Mouse (Mus musculus): ENCODE measurements at regions not wholly inside any gene's neighbourhood (a gene's known extent, or its start where the extent isn't known, plus 50 kb on each side); places are given as distances from the start of the nearest gene placed in this dataset.

DNA sequence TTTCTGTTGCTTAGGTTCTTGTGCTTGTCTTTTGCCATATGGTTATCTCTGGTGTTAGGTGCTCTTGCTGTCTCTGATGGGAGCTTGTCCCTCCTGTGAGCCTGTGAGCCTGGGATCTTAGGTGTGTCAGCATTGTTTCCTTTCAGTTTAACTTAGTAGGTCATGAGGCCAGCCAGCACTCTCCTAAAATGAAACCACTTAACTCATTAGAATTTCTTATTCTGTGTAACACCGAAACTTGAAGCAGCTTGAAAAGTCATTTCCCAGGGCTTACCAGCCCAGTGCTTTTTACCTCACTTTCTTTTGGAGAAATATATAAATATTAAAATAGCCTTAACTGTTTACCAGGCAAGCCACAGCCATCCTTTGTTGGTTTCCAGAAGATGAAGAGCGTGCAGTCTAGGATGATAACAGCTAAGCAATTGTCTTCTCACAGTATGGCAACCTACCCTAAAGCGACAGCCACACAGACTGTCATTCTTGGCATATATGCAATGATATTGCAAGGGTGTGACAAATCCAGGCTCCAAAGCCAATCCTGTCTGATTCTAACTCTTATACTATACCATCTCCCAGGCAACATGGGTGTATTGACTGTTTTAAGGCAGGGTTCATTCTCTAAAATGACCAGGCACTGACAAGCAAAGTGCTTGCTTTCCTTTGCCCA lies 146.2 kb upstream of the Map3k7 start:
- no peaks in the 10 kb centered on the region for H3K9me3 ChIP-seq (ENCODE audit: control insufficient read depth, low read length)
- no peaks in the 10 kb centered on the region for H3K4me1 ChIP-seq (replicated peaks; ENCODE audit: control insufficient read depth in 2 of 2, insufficient read depth in 2 of 2, low read length in 1 of 2)
- 59% methylated on average over 3 of the region's 3 CpGs for WGBS (ENCODE audit: insufficient replicate concordance)
- no peak for DNase-seq (ENCODE audit: low read depth in 3 of 3, low spot score in 3 of 3)
- no peaks in the 10 kb centered on the region for H3K27me3 ChIP-seq (ENCODE audit: control insufficient read depth, insufficient read depth, low read length)
- no peak overlapping the region for H3K27ac ChIP-seq
- ATAC-seq (ENCODE audit: insufficient read depth) = no peak
- H3K4me2 ChIP-seq (ENCODE audit: low read depth) = no peak overlapping the region
- no peaks in the 10 kb centered on the region for H3K36me3 ChIP-seq (replicated peaks; ENCODE audit: control insufficient read depth, insufficient read depth, low read depth)
- H3K9ac ChIP-seq (replicated peaks) = no peak overlapping the region
- H3K4me3 ChIP-seq (ENCODE audit: insufficient read depth in 1 of 2, low read depth in 2 of 2, low read length in 2 of 2) = no peak overlapping the region
- TF ChIP-seq CTCF (IDR thresholded peaks at IDR 0.05; ENCODE audit: low read depth) = no peak
- TF ChIP-seq EP300 (IDR thresholded peaks at IDR 0.05; ENCODE audit: low read depth) = no peak

DNA sequence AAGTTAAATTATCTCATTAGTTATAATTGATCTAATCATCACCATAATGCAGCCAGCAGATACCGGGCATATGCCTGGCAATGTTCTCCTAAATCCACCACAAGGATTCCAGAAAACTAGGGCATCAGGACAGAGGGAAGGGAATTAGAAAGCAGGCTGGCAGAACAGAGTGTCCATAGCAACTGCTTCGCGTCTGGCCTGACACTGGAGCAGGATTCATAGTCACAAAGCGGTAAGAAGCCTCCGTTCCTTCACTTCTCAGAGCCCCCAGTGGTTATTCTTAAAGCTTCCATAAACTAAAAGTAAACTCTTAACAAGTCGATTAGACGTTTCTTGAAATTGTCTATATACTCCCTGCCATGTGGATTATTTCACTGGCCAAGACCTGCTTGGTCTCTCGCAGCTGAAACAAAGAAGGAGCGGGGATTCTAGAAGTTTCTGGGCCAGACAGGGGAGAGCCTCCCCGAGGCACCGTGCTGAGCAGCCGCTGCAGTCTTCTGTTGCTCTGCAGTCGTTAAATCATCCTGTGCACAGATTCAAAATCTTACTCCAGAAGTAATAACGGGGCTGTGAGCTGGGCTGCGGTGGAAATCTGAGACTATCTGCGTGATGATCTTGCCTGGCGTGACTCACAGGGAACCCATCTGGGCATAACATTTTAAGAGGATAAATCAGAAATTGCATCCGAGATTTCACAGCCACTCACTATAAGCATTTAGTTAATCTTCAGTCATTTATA lies 144.2 kb upstream of the Map3k7 start:
- ATAC-seq (ENCODE audit: insufficient read depth) (no peak), DNase-seq (ENCODE audit: low read depth in 3 of 3, low spot score in 3 of 3) (no peak)
- no peaks in the 10 kb centered on the region for H3K9me3 ChIP-seq (ENCODE audit: control insufficient read depth, low read length)
- H3K4me1 ChIP-seq (replicated peaks; ENCODE audit: control insufficient read depth in 2 of 2, insufficient read depth in 2 of 2, low read length in 1 of 2) = no peaks in the 10 kb centered on the region
- no peak overlapping the region for H3K4me2 ChIP-seq (ENCODE audit: low read depth)
- no peak overlapping the region for H3K9ac ChIP-seq (replicated peaks)
- 68% methylated on average over 18 of the region's 18 CpGs for WGBS (ENCODE audit: insufficient replicate concordance)
- H3K27ac ChIP-seq = no peak overlapping the region
- TF ChIP-seq CTCF (IDR thresholded peaks at IDR 0.05; ENCODE audit: low read depth) = no peak
- no peak for TF ChIP-seq EP300 (IDR thresholded peaks at IDR 0.05; ENCODE audit: low read depth)
- no peaks in the 10 kb centered on the region for H3K36me3 ChIP-seq (replicated peaks; ENCODE audit: control insufficient read depth, insufficient read depth, low read depth)
- H3K4me3 ChIP-seq (ENCODE audit: insufficient read depth in 1 of 2, low read depth in 2 of 2, low read length in 2 of 2) = no peak overlapping the region
- H3K27me3 ChIP-seq (ENCODE audit: control insufficient read depth, insufficient read depth, low read length) = no peaks in the 10 kb centered on the region

DNA sequence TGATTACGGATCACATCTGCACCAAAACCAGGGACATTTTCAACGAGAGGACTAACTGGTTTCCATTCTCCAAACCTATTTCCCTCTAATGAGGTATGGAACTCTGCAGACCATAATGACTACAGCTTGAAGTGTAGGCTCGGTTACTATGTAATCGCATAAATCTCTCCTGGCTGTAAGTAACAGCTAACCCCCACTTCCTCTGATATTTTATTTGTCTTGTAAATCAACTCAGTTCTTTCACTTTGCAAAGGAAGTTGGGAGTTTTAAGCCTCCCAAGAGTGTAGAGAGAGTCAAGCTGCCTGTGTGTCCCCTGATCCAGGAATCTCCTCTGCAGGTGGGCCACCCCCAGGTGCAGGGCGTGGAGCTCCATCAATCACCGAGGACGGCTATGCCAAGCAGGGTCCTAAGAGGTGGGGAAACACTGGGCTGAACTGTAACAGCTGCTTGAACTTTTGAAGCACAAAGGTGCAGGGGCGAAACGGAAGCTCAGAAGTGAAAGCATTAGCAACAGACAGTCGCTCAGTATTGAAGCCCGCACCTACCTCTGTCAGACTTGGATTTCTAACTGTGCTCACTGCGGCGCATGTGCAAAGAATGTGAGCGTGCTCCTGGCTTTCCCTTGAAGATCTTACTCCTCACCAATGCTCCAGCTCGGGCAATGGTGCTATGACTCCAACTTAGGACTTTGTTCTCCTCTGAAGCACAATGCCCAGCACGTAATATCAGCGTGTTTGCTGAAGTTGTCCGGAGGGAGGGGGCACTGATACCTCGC lies 140.1 kb upstream of the Map3k7 start:
- H3K4me1 ChIP-seq (replicated peaks; ENCODE audit: control insufficient read depth in 2 of 2, insufficient read depth in 2 of 2, low read length in 1 of 2) = no peaks in the 10 kb centered on the region
- TF ChIP-seq CTCF (IDR thresholded peaks at IDR 0.05; ENCODE audit: low read depth) = no peak
- TF ChIP-seq EP300 (IDR thresholded peaks at IDR 0.05; ENCODE audit: low read depth) = no peak
- ATAC-seq (ENCODE audit: insufficient read depth) = no peak
- H3K27me3 ChIP-seq (ENCODE audit: control insufficient read depth, insufficient read depth, low read length) = no peaks in the 10 kb centered on the region
- no peak for DNase-seq (ENCODE audit: low read depth in 3 of 3, low spot score in 3 of 3)
- peak overlapping the region; percentile 27 for H3K4me2 ChIP-seq (ENCODE audit: low read depth)
- H3K9ac ChIP-seq (replicated peaks) = no peak overlapping the region
- H3K27ac ChIP-seq = no peak overlapping the region
- 57% methylated on average over 19 of the region's 19 CpGs for WGBS (ENCODE audit: insufficient replicate concordance)
- no peak overlapping the region for H3K4me3 ChIP-seq (ENCODE audit: insufficient read depth in 1 of 2, low read depth in 2 of 2, low read length in 2 of 2)
- no peaks in the 10 kb centered on the region for H3K36me3 ChIP-seq (replicated peaks; ENCODE audit: control insufficient read depth, insufficient read depth, low read depth)
- no peaks in the 10 kb centered on the region for H3K9me3 ChIP-seq (ENCODE audit: control insufficient read depth, low read length)

DNA sequence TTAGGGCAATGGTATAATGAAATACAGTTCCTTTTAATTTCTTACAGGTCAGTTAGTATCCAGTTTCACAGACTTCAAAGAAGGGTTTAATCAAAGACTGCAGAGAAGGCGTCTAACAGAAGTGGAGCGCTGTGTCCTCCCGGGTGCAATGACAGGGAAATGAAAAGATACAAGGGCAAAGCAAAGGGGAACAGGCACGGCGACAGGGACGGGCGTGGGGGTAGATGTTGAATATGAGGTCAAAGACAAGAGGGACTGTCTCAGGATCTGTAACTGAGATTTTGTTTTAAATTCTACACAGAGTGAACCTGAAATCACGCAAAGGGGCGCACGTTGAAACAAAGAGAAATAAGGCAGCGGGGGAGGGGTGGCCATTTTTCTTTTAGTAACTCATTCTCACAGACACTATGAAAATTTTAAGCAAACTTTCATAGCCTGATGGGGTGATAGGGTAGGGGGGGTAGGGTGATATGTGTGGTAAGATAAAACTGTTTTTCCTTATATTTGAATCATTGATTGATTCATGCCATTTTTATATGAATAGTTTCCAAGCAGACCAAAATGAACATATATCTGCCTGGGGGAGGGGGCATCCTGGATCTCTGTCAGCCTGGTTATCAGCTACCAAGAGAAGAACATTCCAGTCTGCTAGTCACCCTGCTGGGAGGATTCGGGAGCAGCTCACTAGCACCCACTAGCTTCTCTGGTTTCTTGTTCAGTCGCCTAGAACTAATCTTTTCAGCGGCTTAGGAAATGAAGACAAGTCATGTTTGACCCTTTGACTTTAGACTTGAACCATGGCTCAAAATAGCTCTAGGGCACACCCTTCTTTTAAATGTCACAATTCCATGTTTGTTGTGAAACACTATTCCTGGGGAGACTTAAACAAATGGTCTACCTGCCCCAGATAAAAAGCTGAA lies 139.1 kb upstream of the Map3k7 start:
- Histone ChIP-seq H3K9ac (replicated peaks) (no peak overlapping the region), H3K27ac (no peak overlapping the region), H3K4me1 (replicated peaks; ENCODE audit: control insufficient read depth in 2 of 2, insufficient read depth in 2 of 2, low read length in 1 of 2) (no peaks in the 10 kb centered on the region), H3K27me3 (ENCODE audit: control insufficient read depth, insufficient read depth, low read length) (no peaks in the 10 kb centered on the region), H3K4me2 (ENCODE audit: low read depth) (peak overlapping the region; percentile 27; the same call in 1 of the 2 replicates), H3K36me3 (replicated peaks; ENCODE audit: control insufficient read depth, insufficient read depth, low read depth) (no peaks in the 10 kb centered on the region), H3K4me3 (ENCODE audit: insufficient read depth in 1 of 2, low read depth in 2 of 2, low read length in 2 of 2) (no peak overlapping the region), H3K9me3 (ENCODE audit: control insufficient read depth, low read length) (no peaks in the 10 kb centered on the region)
- WGBS (ENCODE audit: insufficient replicate concordance) = 59% methylated on average over 14 of the region's 14 CpGs
- DNase-seq (ENCODE audit: low read depth in 3 of 3, low spot score in 3 of 3) (no peak), ATAC-seq (ENCODE audit: insufficient read depth) (no peak)
- TF ChIP-seq CTCF (IDR thresholded peaks at IDR 0.05; ENCODE audit: low read depth) = no peak
- TF ChIP-seq EP300 (IDR thresholded peaks at IDR 0.05; ENCODE audit: low read depth) = no peak
